Mouse (Mus musculus): ENCODE results near the gene Gng4.

- TF ChIP-seq CTCF (IDR thresholded peaks at IDR 0.05; ENCODE audit: extremely low read depth, insufficient read length, insufficient replicate concordance, low read depth, low read length) (no peak), POLR2A (IDR thresholded peaks at IDR 0.05; ENCODE audit: low read depth, low read length) (no peak)
These were observed 6.8 kb upstream of the Gng4 start for GRCm38 (mm10) chr13:13777052-13777451.
